Mouse (Mus musculus): ENCODE measurements around the gene Gp9. TPM values are rescaled to one million over a fixed set of nuclear protein-coding genes. Genes with fewer than 3 reads are reported as not detected.

Gene Gp9
- polyA plus RNA-seq, 1 experiment, result 2,862 TPM

DNA sequence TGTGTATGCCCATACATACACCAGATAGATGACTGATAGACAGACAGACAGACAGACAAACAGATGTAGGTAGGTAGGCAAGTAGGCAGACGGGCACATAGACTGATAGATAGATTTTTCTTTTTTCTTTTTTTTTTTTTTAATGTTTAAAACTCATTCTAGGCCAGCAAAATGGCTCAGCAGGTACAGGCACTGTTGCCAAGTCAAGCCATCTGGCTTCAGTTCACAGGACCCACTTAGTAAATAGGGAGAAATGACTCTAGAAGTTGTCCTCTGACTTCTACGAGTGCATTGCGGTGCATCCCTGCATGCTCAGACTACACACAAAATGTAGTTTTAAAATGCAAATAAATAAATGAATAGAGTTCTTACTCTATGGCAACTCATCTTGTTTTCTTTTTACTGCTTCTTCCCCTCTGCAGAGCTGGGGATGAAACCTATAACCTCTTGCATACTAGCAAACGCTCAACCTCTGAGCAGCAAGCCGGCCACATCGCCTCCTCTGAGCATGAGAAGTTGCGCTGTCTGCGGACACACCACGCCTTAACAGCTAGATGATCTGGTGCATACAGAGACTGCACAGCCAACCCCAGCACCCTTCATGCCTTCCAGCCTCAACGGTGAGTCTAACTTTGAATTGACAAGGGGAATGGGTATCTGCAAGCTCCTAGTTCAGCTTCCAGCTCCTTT lies 16.1 kb downstream of the Gp9 start:
- H3K4me3 ChIP-seq (replicated peaks), result no peak overlapping the region
- no peaks in the 10 kb centered on the region for H3K27me3 ChIP-seq (replicated peaks)
- TF ChIP-seq FLI1 (IDR thresholded peaks at IDR 0.05; ENCODE audit: low read length), result no peak
- TF ChIP-seq GATA1 (IDR thresholded peaks at IDR 0.05; ENCODE audit: borderline replicate concordance, low read length), result no peak
- peaks cover 88% of the 10 kb centered on the region for H3K4me1 ChIP-seq
- H3K36me3 ChIP-seq (replicated peaks; ENCODE audit: low read length), result peaks cover 92% of the 10 kb centered on the region
- no peaks in the 10 kb centered on the region for H3K9me3 ChIP-seq

DNA sequence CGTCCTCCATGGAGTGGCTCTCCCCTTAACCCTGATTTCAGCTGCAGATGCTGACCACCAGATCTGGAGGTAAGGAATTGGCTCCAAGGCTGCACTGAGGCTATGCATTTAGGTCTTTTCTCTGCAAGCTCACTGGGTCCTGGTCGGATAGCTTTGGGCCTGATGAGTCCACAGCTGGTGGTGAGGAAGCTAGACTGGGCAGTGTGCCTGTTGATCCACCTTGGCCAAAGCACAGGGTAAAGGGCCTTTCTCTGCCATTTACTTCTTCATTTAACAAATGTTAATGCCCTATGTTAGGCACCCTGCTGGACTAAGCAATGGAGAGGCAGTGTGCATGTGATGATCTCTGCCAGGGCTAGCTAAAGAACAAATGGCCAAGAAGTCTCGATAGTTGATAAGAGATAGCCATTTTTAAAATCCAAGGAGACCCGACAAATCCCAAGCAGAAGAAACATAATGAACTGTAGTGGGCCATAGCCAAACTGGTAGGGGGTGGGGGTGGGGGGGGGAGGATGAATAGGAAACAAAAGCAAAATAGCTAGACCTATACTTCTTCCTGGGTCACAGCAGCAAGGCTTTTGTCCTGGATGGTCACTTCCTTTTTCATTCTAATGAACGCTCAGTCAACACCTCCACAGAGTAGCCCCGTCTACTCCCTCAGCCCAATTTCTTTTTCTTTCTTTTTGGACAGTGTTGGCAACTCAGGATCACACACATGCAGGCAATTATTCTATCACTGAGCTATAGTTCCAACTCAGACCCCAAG lies 17.7 kb downstream of the Gp9 start:
- TF ChIP-seq GATA1 (IDR thresholded peaks at IDR 0.05; ENCODE audit: borderline replicate concordance, low read length), result no peak
- TF ChIP-seq FLI1 (IDR thresholded peaks at IDR 0.05; ENCODE audit: low read length), result no peak
- Histone ChIP-seq H3K27me3 (replicated peaks) (no peaks in the 10 kb centered on the region), H3K4me1 (peaks cover 88% of the 10 kb centered on the region), H3K9me3 (no peaks in the 10 kb centered on the region), H3K4me3 (replicated peaks) (no peak overlapping the region), H3K36me3 (replicated peaks; ENCODE audit: low read length) (peaks cover 92% of the 10 kb centered on the region)

DNA sequence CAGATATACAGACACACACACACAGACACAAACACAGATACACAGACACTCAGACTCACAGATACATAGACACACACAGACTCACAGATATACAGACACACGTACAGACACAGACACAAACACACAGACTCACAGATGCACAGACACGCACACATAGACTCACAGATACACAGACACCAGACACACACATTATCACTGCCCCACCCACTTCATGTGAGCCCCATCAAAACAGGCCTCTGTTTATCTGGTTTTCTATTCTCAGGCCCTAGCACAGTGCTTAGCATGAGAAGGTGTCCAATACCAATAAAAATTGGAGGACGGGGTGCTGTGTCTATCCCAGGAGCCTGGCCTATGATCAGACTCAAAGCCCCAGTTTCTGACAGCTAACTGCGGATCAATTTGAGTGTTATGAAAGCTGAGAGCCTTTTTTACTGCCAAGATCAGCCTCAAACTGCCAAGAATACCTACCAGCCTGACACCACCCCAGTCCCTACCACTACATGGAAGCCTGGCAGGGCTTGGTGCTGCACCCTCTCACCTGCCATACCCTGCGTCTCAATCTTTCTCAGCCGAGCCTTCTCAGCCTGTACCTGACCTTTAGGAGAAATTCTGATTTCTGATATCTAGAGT lies 18.5 kb downstream of the Gp9 start:
- no peak for TF ChIP-seq GATA1 (IDR thresholded peaks at IDR 0.05; ENCODE audit: borderline replicate concordance, low read length)
- TF ChIP-seq FLI1 (IDR thresholded peaks at IDR 0.05; ENCODE audit: low read length), result no peak
- Histone ChIP-seq H3K4me3 (replicated peaks) (no peak overlapping the region), H3K4me1 (peaks cover 88% of the 10 kb centered on the region), H3K36me3 (replicated peaks; ENCODE audit: low read length) (peaks cover 92% of the 10 kb centered on the region), H3K9me3 (no peaks in the 10 kb centered on the region), H3K27me3 (replicated peaks) (no peaks in the 10 kb centered on the region)

DNA sequence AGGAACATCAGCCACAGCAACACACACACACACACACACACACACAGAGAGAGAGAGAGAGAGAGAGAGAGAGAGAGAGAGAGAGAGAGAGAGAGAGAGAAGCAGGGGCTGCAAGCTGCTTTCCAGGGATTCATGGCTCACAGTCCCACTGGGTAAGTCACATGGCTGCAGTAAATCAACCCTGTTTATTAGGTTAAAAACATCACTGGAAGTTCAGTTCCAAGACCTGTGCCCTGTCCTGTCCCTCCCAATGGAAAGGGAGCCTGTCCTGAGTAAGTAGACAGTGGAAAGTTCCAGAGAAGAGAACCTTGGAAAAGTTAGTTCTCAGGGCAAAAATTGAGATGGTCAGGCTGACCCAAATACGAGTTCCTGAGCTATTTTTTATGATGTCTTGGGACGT lies 19.4 kb downstream of the Gp9 start:
- Histone ChIP-seq H3K4me3 (replicated peaks) (no peak overlapping the region), H3K4me1 (peaks cover 85% of the 10 kb centered on the region), H3K36me3 (replicated peaks; ENCODE audit: low read length) (peaks cover 91% of the 10 kb centered on the region), H3K27me3 (replicated peaks) (no peaks in the 10 kb centered on the region), H3K9me3 (no peaks in the 10 kb centered on the region)
- TF ChIP-seq FLI1 (IDR thresholded peaks at IDR 0.05; ENCODE audit: low read length) (no peak), GATA1 (IDR thresholded peaks at IDR 0.05; ENCODE audit: borderline replicate concordance, low read length) (no peak)

DNA sequence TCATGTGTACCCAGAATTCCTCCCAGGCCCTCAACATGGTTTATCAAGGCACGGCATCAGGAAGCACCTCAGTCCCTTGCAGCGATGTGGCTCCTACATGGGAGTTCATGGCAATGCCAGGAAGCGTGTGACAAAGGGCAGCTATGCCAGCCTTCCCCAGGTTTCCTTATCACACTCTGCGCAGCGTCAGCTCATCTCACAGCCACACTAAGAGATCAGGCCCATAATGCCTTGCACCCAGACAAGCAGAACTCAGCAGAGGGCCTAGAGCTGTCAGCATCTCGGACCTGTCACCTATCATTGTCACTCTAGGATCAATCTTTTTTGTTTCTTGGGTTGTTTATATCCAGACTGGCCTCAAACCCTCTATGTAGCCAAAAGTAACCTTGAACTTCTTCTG lies 21.7 kb downstream of the Gp9 start:
- Histone ChIP-seq H3K4me1 (peaks cover 92% of the 10 kb centered on the region), H3K36me3 (replicated peaks; ENCODE audit: low read length) (peaks cover 87% of the 10 kb centered on the region), H3K9me3 (no peaks in the 10 kb centered on the region), H3K27me3 (replicated peaks) (no peaks in the 10 kb centered on the region), H3K4me3 (replicated peaks) (peak overlapping the region; percentile 16)
- TF ChIP-seq GATA1 (IDR thresholded peaks at IDR 0.05; ENCODE audit: borderline replicate concordance, low read length) (no peak), FLI1 (IDR thresholded peaks at IDR 0.05; ENCODE audit: low read length) (no peak)

DNA sequence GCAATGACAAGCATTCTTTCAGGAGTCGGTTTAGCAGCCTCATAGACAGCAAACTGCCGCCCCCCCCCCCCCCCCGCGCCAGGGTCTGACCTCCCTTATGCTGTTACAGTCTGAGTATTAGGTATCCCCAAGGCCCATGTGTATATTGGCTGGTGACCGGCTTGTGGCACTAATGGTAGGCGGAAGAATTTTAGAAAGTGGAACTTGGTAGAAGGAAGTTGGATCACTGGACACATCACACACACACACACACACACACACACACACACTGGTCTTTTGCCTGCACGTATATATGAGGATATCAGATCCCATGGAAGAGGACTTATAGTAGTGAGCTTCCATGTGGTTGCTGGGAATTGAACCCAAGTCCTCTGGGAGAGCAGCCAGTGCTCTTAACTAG lies 24.6 kb downstream of the Gp9 start:
- Histone ChIP-seq H3K9me3 (no peaks in the 10 kb centered on the region), H3K36me3 (replicated peaks; ENCODE audit: low read length) (peaks cover 83% of the 10 kb centered on the region), H3K4me1 (peaks cover 93% of the 10 kb centered on the region), H3K4me3 (replicated peaks) (no peak overlapping the region), H3K27me3 (replicated peaks) (no peaks in the 10 kb centered on the region)
- no peak for TF ChIP-seq GATA1 (IDR thresholded peaks at IDR 0.05; ENCODE audit: borderline replicate concordance, low read length)
- no peak for TF ChIP-seq FLI1 (IDR thresholded peaks at IDR 0.05; ENCODE audit: low read length)

DNA sequence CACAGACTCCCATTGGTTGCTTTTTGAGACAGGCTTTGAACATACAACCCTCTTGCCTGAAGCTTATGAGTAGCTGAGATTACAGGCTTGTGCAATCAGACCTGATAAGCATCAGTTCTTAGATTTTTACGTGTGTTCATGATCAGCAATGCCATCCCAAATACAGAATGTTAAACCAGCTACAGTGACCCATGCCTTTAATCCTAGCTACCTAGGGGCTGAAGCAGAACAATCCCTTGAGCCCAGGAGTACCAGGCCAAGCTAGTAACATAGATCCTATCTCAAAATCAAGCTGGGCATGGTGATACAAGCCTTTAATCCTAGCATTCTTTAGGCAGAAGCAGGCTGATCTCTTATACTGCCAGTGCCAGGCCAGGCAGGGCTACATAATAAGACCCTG lies 26.2 kb downstream of the Gp9 start:
- peaks cover 82% of the 10 kb centered on the region for H3K36me3 ChIP-seq (replicated peaks; ENCODE audit: low read length)
- H3K27me3 ChIP-seq (replicated peaks), result no peaks in the 10 kb centered on the region
- TF ChIP-seq GATA1 (IDR thresholded peaks at IDR 0.05; ENCODE audit: borderline replicate concordance, low read length), result no peak
- TF ChIP-seq FLI1 (IDR thresholded peaks at IDR 0.05; ENCODE audit: low read length), result no peak
- H3K9me3 ChIP-seq, result no peaks in the 10 kb centered on the region
- H3K4me1 ChIP-seq, result peaks cover 93% of the 10 kb centered on the region
- H3K4me3 ChIP-seq (replicated peaks), result no peak overlapping the region

DNA sequence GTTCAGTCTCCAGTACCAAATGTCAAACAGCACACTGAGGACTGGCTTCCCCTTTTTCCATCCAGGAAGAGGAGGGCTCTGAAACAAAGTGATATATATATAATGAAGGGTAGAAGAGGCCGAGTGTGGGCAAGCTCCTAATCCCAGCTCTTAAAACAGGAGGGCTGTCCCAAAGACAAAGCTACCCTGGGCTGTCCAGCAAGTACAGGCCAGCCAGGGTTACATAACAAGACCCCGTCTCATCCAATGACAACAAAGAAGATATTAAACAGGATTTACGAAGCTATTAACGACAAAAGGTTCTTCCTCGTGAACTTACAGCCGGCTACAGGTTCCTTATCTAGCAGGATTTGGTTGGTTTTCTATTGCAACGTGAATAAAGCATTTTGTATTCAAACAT lies 27.0 kb downstream of the Gp9 start:
- H3K36me3 ChIP-seq (replicated peaks; ENCODE audit: low read length), result peaks cover 78% of the 10 kb centered on the region
- H3K27me3 ChIP-seq (replicated peaks), result no peaks in the 10 kb centered on the region
- no peak overlapping the region for H3K4me3 ChIP-seq (replicated peaks)
- peaks cover 93% of the 10 kb centered on the region for H3K4me1 ChIP-seq
- TF ChIP-seq FLI1 (IDR thresholded peaks at IDR 0.05; ENCODE audit: low read length), result no peak
- no peak for TF ChIP-seq GATA1 (IDR thresholded peaks at IDR 0.05; ENCODE audit: borderline replicate concordance, low read length)
- H3K9me3 ChIP-seq, result no peaks in the 10 kb centered on the region

DNA sequence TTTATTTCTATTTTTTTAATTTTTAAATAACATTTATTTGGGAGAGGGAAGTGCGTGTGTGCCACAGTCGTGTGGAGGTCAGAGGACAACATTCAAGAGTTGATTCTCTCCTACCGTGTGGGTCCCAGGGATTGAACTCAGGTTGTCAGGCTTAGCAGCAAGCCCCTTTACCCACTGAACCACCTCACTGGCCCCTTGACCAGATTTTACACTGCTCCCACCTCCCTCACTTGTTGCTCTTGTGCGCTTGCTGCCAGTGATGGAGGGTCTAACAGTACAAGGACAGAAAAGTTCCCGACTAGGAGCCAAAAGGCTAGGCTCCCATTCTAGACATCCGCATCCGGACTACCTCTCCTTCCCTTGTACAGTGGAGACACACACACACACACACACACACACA lies 27.6 kb downstream of the Gp9 start:
- peak overlapping the region; percentile 68 for H3K4me3 ChIP-seq (replicated peaks)
- H3K36me3 ChIP-seq (replicated peaks; ENCODE audit: low read length), result peaks cover 73% of the 10 kb centered on the region
- peaks cover 93% of the 10 kb centered on the region for H3K4me1 ChIP-seq
- TF ChIP-seq FLI1 (IDR thresholded peaks at IDR 0.05; ENCODE audit: low read length), result no peak
- TF ChIP-seq GATA1 (IDR thresholded peaks at IDR 0.05; ENCODE audit: borderline replicate concordance, low read length), result no peak
- H3K9me3 ChIP-seq, result no peaks in the 10 kb centered on the region
- no peaks in the 10 kb centered on the region for H3K27me3 ChIP-seq (replicated peaks)

DNA sequence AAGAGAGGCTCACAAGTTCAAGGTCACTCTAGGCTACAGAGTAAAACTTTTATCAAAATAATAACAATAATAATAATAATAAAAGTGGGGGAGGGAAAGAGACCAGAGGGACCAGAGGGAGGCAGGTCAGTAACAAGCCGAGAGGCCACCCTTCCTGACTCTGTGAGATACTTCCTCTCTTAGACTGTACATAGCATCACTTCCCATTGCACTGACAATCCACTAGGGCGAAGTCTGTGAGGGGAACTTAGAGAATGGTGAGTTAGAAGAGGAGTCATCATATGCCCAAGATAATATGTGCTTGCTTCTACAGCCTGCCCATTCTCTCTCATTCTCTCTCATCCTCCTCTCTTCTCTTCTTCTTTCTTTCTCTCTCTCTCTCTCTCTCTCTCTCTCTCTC lies 28.2 kb downstream of the Gp9 start:
- no peaks in the 10 kb centered on the region for H3K27me3 ChIP-seq (replicated peaks)
- H3K9me3 ChIP-seq, result no peaks in the 10 kb centered on the region
- TF ChIP-seq GATA1 (IDR thresholded peaks at IDR 0.05; ENCODE audit: borderline replicate concordance, low read length) (no peak), FLI1 (IDR thresholded peaks at IDR 0.05; ENCODE audit: low read length) (no peak)
- peaks cover 67% of the 10 kb centered on the region for H3K36me3 ChIP-seq (replicated peaks; ENCODE audit: low read length)
- H3K4me3 ChIP-seq (replicated peaks), result peak overlapping the region; percentile 68
- peaks cover 88% of the 10 kb centered on the region for H3K4me1 ChIP-seq
